Mouse (Mus musculus) midbrain, postnatal 0 days (tissue): ENCODE results near the gene Gm1043. TPM values are rescaled to one million over a fixed set of nuclear protein-coding genes. Genes with fewer than 3 reads are reported as not detected.
A peak's percentile ranks its signal among the peaks of the same experiment; 100 is the strongest.

Experiments used
- ATAC-seq: fragments of 200-750 bp; cut with Nextera tagmentation; 2 replicates; pipeline ENCODE4 v1.8.0; 2017; ENCODE audit warnings: moderate number of reproducible peaks, mild to moderate bottlenecking, moderate TSS enrichment, moderate library complexity; ENCODE audit not compliant: low FRiP score
- DNase-seq: peaks from one replicate; pipeline ENCODE4 v3.0.0-alpha.2; 2015; ENCODE audit warnings: low spot score
- H3K27ac ChIP-seq: fragments of 300-500 bp; sonication (generic); 2 replicates; pipeline ENCODE4 v1.5.1; 2014; ENCODE audit warnings: low read depth, mild to moderate bottlenecking, low read length, mixed read lengths
- H3K27me3 ChIP-seq: fragments of 300-500 bp; sonication (generic); 2 replicates; pipeline ENCODE4 v1.6.1; 2014; ENCODE audit warnings: low read length, control low read depth, mixed read lengths; ENCODE audit not compliant: insufficient read depth
- H3K36me3 ChIP-seq: fragments of 300-500 bp; sonication (generic); 2 replicates; pipeline ENCODE4 v1.6.1; 2014; ENCODE audit warnings: low read length, control low read depth, mixed read lengths; ENCODE audit not compliant: insufficient read depth
- H3K4me1 ChIP-seq: fragments of 300-500 bp; sonication (generic); 2 replicates; pipeline ENCODE4 v1.6.1; 2014; ENCODE audit warnings: mild to moderate bottlenecking, control low read depth, antibody characterized with exemption, low read length, mixed read lengths; ENCODE audit not compliant: insufficient read depth
- H3K4me2 ChIP-seq: fragments of 300-500 bp; sonication (generic); 2 replicates; pipeline ENCODE4 v1.6.1; 2014; ENCODE audit warnings: low read depth, mild to moderate bottlenecking, low read length, mixed read lengths; ENCODE audit not compliant: poor library complexity, severe bottlenecking
- H3K4me3 ChIP-seq: fragments of 300-500 bp; sonication (generic); 2 replicates; pipeline ENCODE4 v1.5.1; 2014; ENCODE audit warnings: low read depth, mild to moderate bottlenecking, low read length, moderate library complexity
- H3K9ac ChIP-seq: fragments of 300-500 bp; sonication (generic); replicated peaks from 2 replicates; pipeline ENCODE4 v1.6.1; 2014; ENCODE audit warnings: mild to moderate bottlenecking, low read length, moderate library complexity, mixed read lengths; ENCODE audit not compliant: poor library complexity, severe bottlenecking
- H3K9me3 ChIP-seq: fragments of 300-500 bp; sonication (generic); 2 replicates; pipeline ENCODE4 v1.6.1; 2016; ENCODE audit warnings: low read length, control low read depth
- CTCF ChIP-seq: IDR thresholded peaks from 2 replicates; pipeline ENCODE4 v1.5.1; 2016; ENCODE audit warnings: antibody characterized with exemption, mild to moderate bottlenecking
- WGBS: fragments of 180-500 bp; shearing (Covaris S2); extraction: QIAGEN DNeasy Blood & Tissue Kit; methylation state at CpG from one replicate; pipeline ENCODE4 v1.1.7; 2014; 5-methylcytosine and 5-hydroxymethylcytosine counted together
- polyA plus RNA-seq: library from polyadenylated mRNA; unstranded; fragments of >200 nt; fragmentation: Nextera tagmentation; extraction: Ambion mirVana; gene quantifications from 2 replicates; pipeline ENCODE4 v1.2.1, GENCODE M21; 2015
- total RNA-seq: library from RNA; depleted of rRNA; stranded (reverse); fragments of >200 nt; gene quantifications from 2 replicates; pipeline ENCODE4 v1.2.3, GENCODE M21; 2014

Gm1043 gene
- total and polyA plus RNA-seq, 2 experiments from 2014 or later: 1.6 to 19.4 TPM

- ATAC-seq (no peak), DNase-seq (no peak)
- no peak overlapping the region for H3K4me2 ChIP-seq
- H3K36me3 ChIP-seq: peaks cover 12% of the 10 kb centered on the region
- H3K9me3 ChIP-seq: no peaks in the 10 kb centered on the region
- 0 out of 2 replicates have a peak, but pooled peaks cover 3% of the 10 kb centered on the region for H3K27me3 ChIP-seq
- H3K4me1 ChIP-seq: peaks cover 2% of the 10 kb centered on the region; the same call in 1 of the 2 replicates
- H3K4me3 ChIP-seq: no peak overlapping the region
- no peak for TF ChIP-seq CTCF
- no peak overlapping the region for H3K9ac ChIP-seq
- no peak overlapping the region for H3K27ac ChIP-seq
- 69% methylated on average over 3 of the region's 3 CpGs for WGBS
Measured at GRCm38 (mm10) chr5:37085918-37086317, 748 bp downstream of the Gm1043 start.

- WGBS: 44% methylated on average over 2 of the region's 2 CpGs
- H3K4me1 ChIP-seq: peaks cover 5% of the 10 kb centered on the region; the same call in 1 of the 2 replicates
- no peak overlapping the region for H3K27ac ChIP-seq
- H3K9me3 ChIP-seq: no peaks in the 10 kb centered on the region
- DNase-seq: no peak
- ATAC-seq: no peak
- TF ChIP-seq CTCF: no peak
- H3K4me3 ChIP-seq: no peak overlapping the region
- no peak overlapping the region for H3K9ac ChIP-seq
- peaks cover 19% of the 10 kb centered on the region for H3K36me3 ChIP-seq
- H3K4me2 ChIP-seq: no peak overlapping the region
- 0 out of 2 replicates have a peak, but pooled peaks cover 3% of the 10 kb centered on the region for H3K27me3 ChIP-seq
Measured at GRCm38 (mm10) chr5:37087786-37088185, 2.6 kb downstream of the Gm1043 start.

- WGBS: 58% methylated on average over 1 of the region's 1 CpGs
- no peak for ATAC-seq
- Histone ChIP-seq H3K9me3 (no peaks in the 10 kb centered on the region), H3K9ac (no peak overlapping the region), H3K27me3 (0 out of 2 replicates have a peak, but pooled peaks cover 3% of the 10 kb centered on the region), H3K27ac (no peak overlapping the region), H3K4me2 (no peak overlapping the region), H3K4me1 (peaks cover 5% of the 10 kb centered on the region; the same call in 1 of the 2 replicates), H3K4me3 (no peak overlapping the region), H3K36me3 (peaks cover 21% of the 10 kb centered on the region)
- no peak for TF ChIP-seq CTCF
- DNase-seq: no peak
Measured at GRCm38 (mm10) chr5:37088342-37089108, 3.4 kb downstream of the Gm1043 start.

GRCm38 (mm10) chr5:37091171-37091628, 6.0 kb downstream of the Gm1043 start:
- ATAC-seq: no peak
- Histone ChIP-seq H3K4me2 (peak overlapping the region; percentile 38), H3K9ac (peak overlapping the region; percentile 29), H3K27ac (no peak overlapping the region), H3K27me3 (0 out of 2 replicates have a peak, but pooled peaks cover 3% of the 10 kb centered on the region), H3K4me1 (peaks cover 5% of the 10 kb centered on the region; the same call in 1 of the 2 replicates), H3K4me3 (peak overlapping the region; percentile 12; the same call in 1 of the 2 replicates), H3K36me3 (peaks cover 14% of the 10 kb centered on the region), H3K9me3 (no peaks in the 10 kb centered on the region)
- TF ChIP-seq CTCF: peak; percentile 44
- DNase-seq: peak; percentile 61
- 3% methylated on average over 47 of the region's 47 CpGs for WGBS

GRCm38 (mm10) chr5:37094941-37095340, 9.8 kb downstream of the Gm1043 start:
- ATAC-seq (no peak), DNase-seq (no peak)
- TF ChIP-seq CTCF: no peak
- Histone ChIP-seq H3K4me3 (no peak overlapping the region), H3K4me2 (no peak overlapping the region), H3K36me3 (peaks cover 12% of the 10 kb centered on the region; the same call in 1 of the 2 replicates), H3K9ac (no peak overlapping the region), H3K4me1 (peaks cover 5% of the 10 kb centered on the region; the same call in 1 of the 2 replicates), H3K27me3 (0 out of 2 replicates have a peak, but pooled peaks cover 3% of the 10 kb centered on the region), H3K27ac (no peak overlapping the region), H3K9me3 (no peaks in the 10 kb centered on the region)
- WGBS: 91% methylated on average over 5 of the region's 5 CpGs

GRCm38 (mm10) chr5:37097591-37097990, 12.4 kb downstream of the Gm1043 start:
- H3K27me3 ChIP-seq: no peaks in the 10 kb centered on the region
- ATAC-seq: peak; percentile 14; the same call in 1 of the 2 replicates
- DNase-seq: no peak
- no peak overlapping the region for H3K4me3 ChIP-seq
- no peak overlapping the region for H3K9ac ChIP-seq
- 66% methylated on average over 6 of the region's 6 CpGs for WGBS
- no peak overlapping the region for H3K4me2 ChIP-seq
- no peaks in the 10 kb centered on the region for H3K4me1 ChIP-seq
- no peak for TF ChIP-seq CTCF
- H3K27ac ChIP-seq: no peak overlapping the region
- H3K9me3 ChIP-seq: no peaks in the 10 kb centered on the region
- H3K36me3 ChIP-seq: peaks cover 10% of the 10 kb centered on the region; the same call in 1 of the 2 replicates
